In genomic region chr5:66326395-66326794, GRCm38 (mm10) we compare ENCODE assay signal across 11 mouse cellular contexts.
DNase-seq lines count a peak whose midpoint lies in the region; ATAC-seq and TF ChIP-seq lines count a peak whose summit lies in the region.
"Had no signal": no experiment of that assay in that cellular context is flagged by ENCODE, and none has a peak within 500 bp of the region (broad histone marks: within the 10 kb centered on the region; RNA-seq: fewer than 3 reads in every experiment).

No protein-coding gene starts in this region.

- H3K9me3 ChIP-seq in liver, embryonic 14.5 days (ENCODE audit: control insufficient read depth, low read length): no peaks in the 10 kb centered on the region
- H3K9me3 ChIP-seq in liver, embryonic 11.5 days (ENCODE audit: control insufficient read depth, low read length): no peaks in the 10 kb centered on the region; the same call in 1 of the 2 replicates
- H3K9me3 ChIP-seq in ES-E14 (ENCODE audit: control insufficient read depth, insufficient read depth, low read depth, low read length): no peaks in the 10 kb centered on the region

- TF ChIP-seq CTCF in liver, embryonic 14.5 days (IDR thresholded peaks at IDR 0.05; ENCODE audit: low read depth): peak; percentile 88

- no peaks in the 10 kb centered on the region for H3K27me3 ChIP-seq in liver, embryonic 14.5 days (ENCODE audit: control insufficient read depth, insufficient read depth, low read length)
- H3K27me3 ChIP-seq in liver, embryonic 11.5 days (replicated peaks; ENCODE audit: control insufficient read depth, insufficient read depth, low read length): no peaks in the 10 kb centered on the region

- H3K4me1 ChIP-seq in liver, embryonic 14.5 days (replicated peaks; ENCODE audit: control insufficient read depth in 2 of 2, insufficient read depth in 2 of 2, low read length in 1 of 2): peaks cover 0 to 12% of the 10 kb centered on the region in 2 experiments; a peak in 1 of 4 replicates
- H3K4me1 ChIP-seq in liver, embryonic 11.5 days (replicated peaks; ENCODE audit: control insufficient read depth, insufficient read depth, low read length): no peaks in the 10 kb centered on the region
- H3K4me1 ChIP-seq in ES-E14 (ENCODE audit: control insufficient read depth in 2 of 2, insufficient read depth in 2 of 2, low read length in 2 of 2, poor library complexity in 1 of 2): peaks cover 0 to 2% of the 10 kb centered on the region in 2 experiments; a peak in 1 of 4 replicates

- H3K36me3 ChIP-seq in liver, embryonic 14.5 days (replicated peaks; ENCODE audit: control insufficient read depth, insufficient read depth, low read depth): no peaks in the 10 kb centered on the region
- H3K36me3 ChIP-seq in liver, embryonic 11.5 days (ENCODE audit: control insufficient read depth, insufficient read depth, low read length): no peaks in the 10 kb centered on the region
- H3K36me3 ChIP-seq in ES-E14 (ENCODE audit: control insufficient read depth, insufficient read depth, low read length, poor library complexity, severe bottlenecking): no peaks in the 10 kb centered on the region

- H3K4me3 ChIP-seq in liver, embryonic 14.5 days (ENCODE audit: insufficient read depth in 1 of 2, low read depth in 2 of 2, low read length in 2 of 2): no peak overlapping the region
- no peak overlapping the region for H3K4me3 ChIP-seq in liver, embryonic 11.5 days (ENCODE audit: low read depth, low read length)
- H3K4me3 ChIP-seq in ES-E14 (ENCODE audit: insufficient read depth in 1 of 2, low read depth in 1 of 2, low read length in 2 of 2, poor library complexity in 1 of 2, severe bottlenecking in 1 of 2): no peak overlapping the region

- in situ Hi-C loops in ES-E14 (cut with MboI; ENCODE audit: low sequenced_read_pairs in 2 of 2, unreplicated experiment in 2 of 2): no loop called here

- WGBS in liver, embryonic 14.5 days (ENCODE audit: insufficient replicate concordance): 61% methylated on average over 7 of the region's 7 CpGs
- 69% methylated on average over 7 of the region's 7 CpGs for WGBS in liver, embryonic 11.5 days

- no peak for ATAC-seq in liver, embryonic 14.5 days (ENCODE audit: insufficient read depth)
- no peak for ATAC-seq in liver, embryonic 11.5 days (replicated peaks; ENCODE audit: low FRiP score)
- peak; percentile 49; the same call in 1 of the 2 replicates for ATAC-seq in monocyte, adult 5-6 weeks (replicated peaks; ENCODE audit: insufficient number of reproducible peaks, low FRiP score, low TSS enrichment, poor library complexity, severe bottlenecking)

- DNase-seq in adrenal gland, postnatal 14 days: peak; percentile 50
- DNase-seq in adrenal gland, adult 18-20 months (ENCODE audit: low spot score in 2 of 2): no peak
- no peak for DNase-seq in liver, embryonic 14.5 days (ENCODE audit: low read depth in 3 of 3, low spot score in 3 of 3)
- no peak for DNase-seq in liver, embryonic 11.5 days (ENCODE audit: low spot score)
- no peak for DNase-seq in ES-E14 (ENCODE audit: low read depth, low spot score)
- DNase-seq in spleen, postnatal 4 days (ENCODE audit: low spot score in 2 of 2): no peak
- DNase-seq in embryo, embryonic 10.5 days (ENCODE audit: low spot score): no peak
- DNase-seq: adrenal gland, adult 8-10 months; kidney, adult 18-20 months; right cerebral cortex, postnatal 25 days had no signal

- H3K27ac ChIP-seq in liver, embryonic 14.5 days: no peak overlapping the region
- H3K27ac ChIP-seq in liver, embryonic 11.5 days (ENCODE audit: low read depth, low read length): no peak overlapping the region
- no peak overlapping the region for H3K27ac ChIP-seq in ES-E14 (ENCODE audit: insufficient read depth, low read depth, low read length, poor library complexity, severe bottlenecking)

- no peak overlapping the region for H3K4me2 ChIP-seq in liver, embryonic 14.5 days (ENCODE audit: low read depth)
- no peak overlapping the region for H3K4me2 ChIP-seq in liver, embryonic 11.5 days

- TF ChIP-seq EP300 in liver, embryonic 14.5 days (IDR thresholded peaks at IDR 0.05; ENCODE audit: low read depth): no peak

- H3K9ac ChIP-seq in liver, embryonic 14.5 days (replicated peaks): no peak overlapping the region
- H3K9ac ChIP-seq in liver, embryonic 11.5 days (ENCODE audit: low read depth, low read length): no peak overlapping the region
- no peak overlapping the region for H3K9ac ChIP-seq in ES-E14 (ENCODE audit: insufficient read depth, low read depth, low read length, poor library complexity, severe bottlenecking)

TF ChIP-seq in ES-E14, 5 proteins besides CTCF, POLR2A, EP300 and RAD21:
- no peak for TF ChIP-seq MAFK (IDR thresholded peaks at IDR 0.05; ENCODE audit: insufficient read depth, low read depth, low read length)
- TF ChIP-seq HCFC1 (IDR thresholded peaks at IDR 0.05; ENCODE audit: borderline replicate concordance, insufficient read depth, low read length): no peak
- TF ChIP-seq ZNF384 (IDR thresholded peaks at IDR 0.05; ENCODE audit: low read depth, low read length): peak; percentile 54; the same call in 1 of the 2 replicates
- no peak for TF ChIP-seq ZC3H11A (IDR thresholded peaks at IDR 0.05; ENCODE audit: borderline replicate concordance, low read depth, low read length)
- TF ChIP-seq CHD2 (IDR thresholded peaks at IDR 0.05; ENCODE audit: low read depth, low read length): no peak
